Mouse (Mus musculus) megakaryocyte progenitor cell, adult 5-6 weeks (primary cell): ENCODE measurements at regions not wholly inside any gene's neighbourhood (a gene's known extent, or its start where the extent isn't known, plus 50 kb on each side); places are given as distances from the start of the nearest gene placed in this dataset.

Experiments
- ATAC-seq: replicated peaks from 2 replicates; pipeline ENCODE4 v1.8.0; 2016; ENCODE audit warnings: mild to moderate bottlenecking, moderate TSS enrichment, inconsistent platforms; ENCODE audit not compliant: poor library complexity

DNA sequence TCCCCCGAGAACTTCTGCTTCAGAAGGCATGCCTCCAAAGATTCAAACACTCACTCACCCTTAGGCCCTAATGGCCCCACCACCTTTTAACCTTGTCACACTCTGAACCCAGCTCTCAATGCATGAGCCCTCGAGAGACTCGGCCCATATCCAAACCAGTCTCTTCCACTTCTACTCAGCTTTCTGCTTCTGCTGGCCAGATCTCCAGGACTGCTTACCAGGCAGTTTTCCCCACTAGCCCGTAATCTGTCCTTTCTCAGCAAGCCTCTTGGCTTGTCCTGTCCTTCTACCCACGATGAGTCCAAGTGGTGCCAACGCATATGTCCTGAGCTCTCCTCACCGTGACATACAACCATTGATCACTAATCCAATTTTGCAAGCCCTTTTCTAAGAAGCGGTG, 199.6 kb downstream of the Sptssa start:
- no peak for ATAC-seq

- no peak for ATAC-seq
Measured at GRCm38 (mm10) chr12:54454606-54455005, 201.8 kb downstream of the Sptssa start.

DNA sequence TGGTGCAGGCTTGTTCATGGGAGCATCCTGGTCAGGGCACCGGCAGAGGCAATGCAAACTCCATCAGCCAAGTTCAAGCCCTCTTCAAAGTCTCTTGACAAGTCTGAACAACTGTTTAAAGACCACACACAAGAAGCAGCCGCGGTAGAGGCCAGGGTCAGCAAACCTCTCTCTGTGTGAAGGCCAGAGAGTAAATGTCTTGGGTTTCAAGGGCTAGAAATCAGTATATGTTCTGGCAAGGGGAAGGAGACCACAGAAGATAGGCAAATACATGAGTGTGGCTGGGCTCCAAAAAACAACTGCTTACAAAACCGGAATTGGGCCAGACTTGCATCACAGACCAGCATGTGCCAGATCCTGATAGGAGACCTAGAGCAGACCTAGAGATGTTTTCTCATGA, 203.0 kb downstream of the Sptssa start:
- ATAC-seq: peak; percentile 87

DNA sequence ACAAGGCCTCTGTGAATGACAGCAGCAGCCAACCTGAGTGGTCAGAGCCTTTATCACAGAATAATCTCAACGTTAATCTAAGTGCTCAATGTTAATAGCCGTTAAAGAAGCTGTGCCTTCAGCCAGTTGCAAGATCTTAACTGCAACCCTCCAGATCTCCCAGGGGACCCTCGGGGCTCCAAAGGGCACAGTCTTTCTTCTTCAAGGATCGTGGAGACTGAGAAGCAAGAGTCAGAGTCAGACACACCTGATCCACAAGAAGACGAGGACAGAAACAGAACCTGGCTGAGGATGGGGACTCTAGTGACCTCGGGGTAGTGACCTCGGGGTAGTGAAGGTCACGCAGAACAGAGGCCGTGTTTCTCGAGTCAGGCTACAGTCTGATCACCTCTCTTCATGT, 206.0 kb downstream of the Sptssa start:
- ATAC-seq: no peak

GRCm38 (mm10) chr12:54448221-54448620, 208.2 kb downstream of the Sptssa start:
- 0 out of 2 replicates have a peak, but pooled peaks have one; percentile 35 for ATAC-seq

DNA sequence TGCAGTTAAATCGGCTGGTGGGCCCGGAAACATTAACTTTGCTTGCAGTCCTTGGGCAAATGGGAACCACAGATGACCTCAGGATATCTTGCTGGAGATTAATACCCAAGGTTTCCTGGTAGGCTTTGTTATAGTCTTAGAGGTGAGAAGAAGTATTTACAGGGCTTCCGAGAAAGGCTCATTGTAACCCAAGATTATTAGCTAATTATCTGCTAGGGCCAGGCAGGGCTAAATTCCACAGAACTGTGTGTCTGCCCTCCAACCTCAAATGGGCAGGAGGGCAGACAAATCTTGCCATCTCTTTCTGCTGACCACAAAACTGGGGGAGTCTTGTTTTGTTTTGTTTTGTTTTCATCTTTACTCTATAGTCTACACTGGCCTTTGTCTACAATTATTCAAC, 209.0 kb downstream of the Sptssa start:
- no peak for ATAC-seq

DNA sequence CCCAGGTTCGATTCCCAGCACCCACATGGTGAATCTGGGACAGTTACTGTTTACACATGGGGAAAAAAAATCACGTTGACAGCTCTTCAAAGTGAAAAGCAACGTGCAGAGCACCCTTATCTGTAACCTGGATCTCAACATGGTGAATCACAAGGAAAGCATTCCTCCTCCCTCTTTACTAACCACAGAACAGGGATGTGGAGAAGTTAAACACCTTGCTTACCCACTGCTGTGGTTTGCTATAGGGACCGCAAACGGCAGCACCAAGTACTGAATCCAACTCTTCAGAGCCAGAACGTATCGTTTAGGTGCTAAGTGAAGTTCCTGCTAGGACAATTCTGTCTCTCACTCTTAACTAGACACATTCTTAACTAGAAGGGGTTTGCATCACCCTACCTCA, 210.0 kb downstream of the Sptssa start:
- no peak for ATAC-seq

- peak; percentile 56 for ATAC-seq
Measured at GRCm38 (mm10) chr12:54444416-54444815, 212.0 kb downstream of the Sptssa start.

GRCm38 (mm10) chr12:54443285-54443684, 213.1 kb downstream of the Sptssa start:
- 0 out of 2 replicates have a peak, but pooled peaks have one; percentile 8 for ATAC-seq

DNA sequence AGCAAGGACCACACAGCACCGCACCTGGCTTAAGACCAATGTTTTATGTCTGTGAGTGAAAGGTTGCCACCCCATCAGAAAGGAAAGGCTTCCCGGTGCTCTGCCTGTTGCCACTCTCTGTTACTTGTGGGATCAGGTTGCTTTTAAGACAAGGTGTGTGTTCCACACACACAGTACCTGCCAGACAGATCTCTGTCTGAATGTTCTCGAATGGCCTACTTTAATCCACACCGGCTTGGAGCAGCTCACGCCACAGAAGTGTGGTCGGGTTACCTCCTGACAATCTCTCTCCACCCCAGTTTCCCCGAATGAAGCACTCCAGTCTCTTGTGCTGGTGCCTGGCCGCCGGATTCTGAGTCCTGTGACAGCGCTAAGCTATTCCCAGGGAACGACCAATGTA, 214.0 kb downstream of the Sptssa start:
- ATAC-seq: no peak

GRCm38 (mm10) chr12:54440851-54441593, 215.4 kb downstream of the Sptssa start:
- ATAC-seq: no peak

DNA sequence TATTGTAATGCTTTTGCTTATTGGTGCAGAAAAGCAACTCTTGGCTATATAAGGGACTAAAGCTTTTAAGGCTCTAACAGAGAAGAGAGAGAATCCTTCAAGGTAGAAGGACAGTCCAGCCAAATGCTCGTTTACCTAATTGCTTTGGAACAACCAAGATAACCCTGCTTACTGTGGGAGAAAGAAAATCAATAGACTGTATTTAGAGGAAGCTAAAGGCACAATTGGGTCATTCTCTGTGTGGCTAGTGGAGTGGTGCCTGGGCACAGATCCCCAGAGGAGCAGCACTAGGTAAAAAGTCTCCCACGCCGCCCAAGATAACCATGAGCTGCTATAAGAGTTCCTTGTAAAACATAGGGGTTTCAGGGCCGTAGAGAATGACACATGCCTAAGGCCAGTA, 217.6 kb downstream of the Sptssa start:
- no peak for ATAC-seq

DNA sequence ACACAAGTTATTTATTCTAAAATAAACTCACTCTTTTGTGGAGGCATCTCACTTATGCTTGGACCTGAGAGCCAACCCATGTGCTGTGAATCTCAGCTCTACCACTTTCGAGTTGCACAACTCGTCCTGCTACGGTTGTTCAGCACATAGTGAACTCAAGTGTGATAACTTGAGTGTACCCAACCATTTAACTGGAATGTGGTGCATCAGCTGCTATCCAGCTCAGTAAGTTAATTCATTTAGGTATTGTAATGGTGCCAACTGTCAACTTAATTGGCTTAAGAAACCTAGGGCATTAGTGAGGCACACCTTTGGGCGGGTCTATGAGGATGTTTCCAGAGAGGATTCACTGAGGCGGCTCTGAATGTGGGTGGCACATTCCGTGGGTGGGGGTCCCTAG, 221.6 kb upstream of the Egln3 start:
- ATAC-seq: no peak

DNA sequence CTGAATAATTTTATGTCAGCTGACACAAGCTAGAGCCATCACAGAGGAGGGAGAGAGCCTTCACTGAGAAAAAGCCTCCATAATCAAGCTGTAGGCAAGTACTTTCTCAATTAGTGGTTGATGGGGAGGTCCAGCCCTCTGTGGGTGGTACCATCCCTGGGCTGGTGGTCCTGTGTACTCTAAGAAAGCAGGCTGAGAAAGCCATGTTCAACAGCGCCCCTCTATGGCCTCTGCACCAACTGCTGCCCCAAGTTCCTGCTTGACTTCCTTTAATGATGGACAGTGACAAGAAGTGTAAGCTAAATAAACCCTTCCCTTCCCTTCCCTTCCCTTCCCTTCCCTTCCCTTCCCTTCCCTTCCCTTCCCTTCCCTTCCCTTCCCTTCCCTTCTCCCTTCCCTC, 211.2 kb upstream of the Egln3 start:
- ATAC-seq: 0 out of 2 replicates have a peak, but pooled peaks have one; percentile 26

GRCm38 (mm10) chr12:54414201-54414600, 210.5 kb upstream of the Egln3 start:
- ATAC-seq: peak; percentile 68

GRCm38 (mm10) chr12:54410038-54410605, 206.5 kb upstream of the Egln3 start:
- no peak for ATAC-seq

GRCm38 (mm10) chr12:54408906-54409305, 205.2 kb upstream of the Egln3 start:
- ATAC-seq: no peak

- ATAC-seq: no peak
Measured at GRCm38 (mm10) chr12:54407301-54407896, 203.7 kb upstream of the Egln3 start.

GRCm38 (mm10) chr12:54405066-54405465, 201.4 kb upstream of the Egln3 start:
- peak; percentile 90 for ATAC-seq

- no peak for ATAC-seq
Measured at GRCm38 (mm10) chr12:54402591-54402990, 198.9 kb upstream of the Egln3 start.

DNA sequence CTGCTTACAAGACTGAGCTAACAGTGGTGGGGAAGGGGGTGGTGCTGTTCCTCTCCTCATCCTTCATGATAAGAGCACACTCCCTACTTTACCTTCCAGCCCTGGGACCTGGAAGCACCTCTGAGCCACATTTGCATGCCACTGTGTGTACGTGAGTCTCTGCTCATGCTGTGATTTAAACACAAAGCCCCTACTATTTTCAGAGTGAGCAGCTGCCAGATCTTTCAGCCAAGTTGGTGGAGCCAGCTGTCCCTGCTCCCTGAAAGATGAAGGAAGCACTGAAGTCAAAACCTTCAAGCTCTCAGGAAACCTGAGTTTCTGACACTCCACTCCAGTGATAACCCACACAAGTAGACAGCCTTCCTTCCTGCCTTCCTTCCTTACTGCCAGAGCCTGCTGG, 198.0 kb upstream of the Egln3 start:
- ATAC-seq: no peak

GRCm38 (mm10) chr12:54400084-54400483, 196.4 kb upstream of the Egln3 start:
- no peak for ATAC-seq
